Mouse (Mus musculus) hindbrain, embryonic 13.5 days (tissue): ENCODE results near the gene Serpina6. TPM values are rescaled to one million over a fixed set of nuclear protein-coding genes. Genes with fewer than 3 reads are reported as not detected.

ENCODE experiments used
- ATAC-seq: fragments of 200-750 bp; cut with Nextera tagmentation; 2 replicates; pipeline ENCODE4 v1.8.0; 2017; ENCODE audit warnings: moderate TSS enrichment; ENCODE audit not compliant: low FRiP score
- H3K27ac ChIP-seq: fragments of 300-500 bp; sonication (generic); 2 replicates; pipeline ENCODE4 v1.5.1; 2015; ENCODE audit warnings: inconsistent platforms, mild to moderate bottlenecking, moderate library complexity
- H3K27me3 ChIP-seq: fragments of 300-500 bp; sonication (generic); 2 replicates; pipeline ENCODE4 v1.6.1; 2015; ENCODE audit warnings: mild to moderate bottlenecking, inconsistent platforms
- H3K36me3 ChIP-seq: fragments of 300-500 bp; sonication (generic); 2 replicates; pipeline ENCODE4 v1.6.1; 2015; ENCODE audit warnings: mild to moderate bottlenecking, inconsistent platforms
- H3K4me1 ChIP-seq: fragments of 300-500 bp; sonication (generic); replicated peaks from 2 replicates; pipeline ENCODE4 v1.6.1; 2015; ENCODE audit warnings: inconsistent platforms
- H3K4me2 ChIP-seq: fragments of 300-500 bp; sonication (generic); 2 replicates; pipeline ENCODE4 v1.6.1; 2015; ENCODE audit warnings: inconsistent platforms, mild to moderate bottlenecking, moderate library complexity
- H3K4me3 ChIP-seq: fragments of 300-500 bp; sonication (generic); 2 replicates; pipeline ENCODE4 v1.5.1; 2015; ENCODE audit warnings: mild to moderate bottlenecking, inconsistent platforms
- H3K9ac ChIP-seq: fragments of 300-500 bp; sonication (generic); 2 replicates; pipeline ENCODE4 v1.6.1; 2015; ENCODE audit warnings: mild to moderate bottlenecking, inconsistent platforms
- H3K9me3 ChIP-seq: fragments of 300-500 bp; sonication (generic); 2 replicates; pipeline ENCODE4 v1.6.1; 2016; ENCODE audit warnings: inconsistent platforms
- WGBS: fragments of 180-500 bp; shearing (Covaris S2); methylation state at CpG from one replicate; pipeline ENCODE4 v1.1.7; 2015; 5-methylcytosine and 5-hydroxymethylcytosine counted together
- polyA plus RNA-seq: library from polyadenylated mRNA; unstranded; fragments of >200 nt; fragmentation: Nextera tagmentation; extraction: Ambion mirVana; gene quantifications from 2 replicates; pipeline ENCODE4 v1.2.1, GENCODE M21; 2015

Serpina6 gene
- polyA plus RNA-seq, 1 experiment from 2014 or later = not detected

DNA sequence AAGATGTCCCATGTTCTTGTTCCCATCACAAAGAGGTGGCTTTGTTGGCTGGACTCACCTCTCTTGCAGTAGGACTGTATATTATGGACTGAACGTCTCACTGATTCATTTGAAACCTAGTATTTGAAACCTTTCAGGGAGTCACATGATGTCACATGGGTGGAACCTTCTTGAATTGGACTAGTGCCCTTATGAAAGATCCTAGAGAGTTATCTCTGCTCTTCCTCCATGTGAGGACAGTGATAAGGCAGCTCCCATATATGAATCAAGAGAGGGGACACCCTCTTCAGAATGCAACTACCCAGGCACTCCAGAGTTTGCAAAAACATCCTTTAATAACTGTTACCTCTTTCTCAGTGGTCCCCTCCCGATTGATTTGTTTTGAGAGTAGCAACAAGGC, 10.7 kb downstream of the Serpina6 start:
- Histone ChIP-seq H3K4me3 (no peak overlapping the region), H3K36me3 (no peaks in the 10 kb centered on the region), H3K27ac (no peak overlapping the region), H3K9ac (no peak overlapping the region), H3K4me2 (no peak overlapping the region), H3K9me3 (no peaks in the 10 kb centered on the region), H3K27me3 (no peaks in the 10 kb centered on the region), H3K4me1 (no peaks in the 10 kb centered on the region)
- no peak for ATAC-seq
- WGBS = 84% methylated on average over 2 of the region's 2 CpGs

DNA sequence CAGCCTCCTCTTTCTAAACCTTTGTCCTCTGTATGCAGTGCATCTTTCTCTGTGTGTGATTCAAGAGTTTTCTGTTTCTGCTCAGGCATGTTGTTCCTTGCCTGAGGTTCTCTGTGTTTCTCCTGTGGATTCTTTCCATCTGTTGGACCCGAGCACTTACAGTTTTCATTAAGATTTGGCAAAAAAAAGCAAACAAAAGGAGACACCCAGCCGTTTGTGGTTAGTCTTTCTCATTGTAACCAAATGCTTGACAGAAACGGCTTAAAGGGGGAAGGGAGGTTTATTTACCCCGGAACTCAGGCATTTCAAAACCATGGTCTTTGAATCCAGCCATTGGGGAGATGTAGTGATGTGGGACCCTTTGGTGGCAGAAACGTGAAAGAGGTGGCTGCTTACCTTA, 12.4 kb downstream of the Serpina6 start:
- no peak overlapping the region for H3K4me3 ChIP-seq
- H3K27ac ChIP-seq = no peak overlapping the region
- no peak overlapping the region for H3K4me2 ChIP-seq
- H3K9me3 ChIP-seq = no peaks in the 10 kb centered on the region
- H3K4me1 ChIP-seq = no peaks in the 10 kb centered on the region
- WGBS = 46% methylated on average over 5 of the region's 5 CpGs
- ATAC-seq = no peak
- H3K36me3 ChIP-seq = no peaks in the 10 kb centered on the region
- H3K27me3 ChIP-seq = no peaks in the 10 kb centered on the region
- no peak overlapping the region for H3K9ac ChIP-seq

DNA sequence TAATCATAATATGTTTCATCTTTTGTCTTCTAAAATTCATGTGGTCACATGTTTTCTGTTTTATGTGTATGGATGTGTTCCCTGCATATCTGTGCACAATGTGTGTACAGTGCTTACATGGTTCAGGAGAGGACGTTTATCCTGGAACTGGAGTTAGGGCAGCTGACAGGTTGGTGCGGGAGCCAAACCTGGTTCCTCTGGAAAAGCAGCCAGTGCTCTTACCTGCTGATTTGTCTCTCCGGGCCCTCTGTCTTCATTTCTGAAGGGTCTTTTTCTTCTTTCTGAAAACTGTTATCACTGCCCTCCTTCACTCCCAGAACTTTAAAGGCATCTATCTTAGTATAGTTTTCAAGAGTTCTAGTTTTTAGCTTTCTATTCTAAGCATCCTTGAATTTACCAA, 13.2 kb downstream of the Serpina6 start:
- Histone ChIP-seq H3K4me2 (no peak overlapping the region), H3K4me3 (no peak overlapping the region), H3K9ac (no peak overlapping the region), H3K27ac (no peak overlapping the region), H3K9me3 (no peaks in the 10 kb centered on the region), H3K4me1 (no peaks in the 10 kb centered on the region), H3K36me3 (no peaks in the 10 kb centered on the region), H3K27me3 (no peaks in the 10 kb centered on the region)
- WGBS = 86% methylated on average over 3 of the region's 3 CpGs
- no peak for ATAC-seq

DNA sequence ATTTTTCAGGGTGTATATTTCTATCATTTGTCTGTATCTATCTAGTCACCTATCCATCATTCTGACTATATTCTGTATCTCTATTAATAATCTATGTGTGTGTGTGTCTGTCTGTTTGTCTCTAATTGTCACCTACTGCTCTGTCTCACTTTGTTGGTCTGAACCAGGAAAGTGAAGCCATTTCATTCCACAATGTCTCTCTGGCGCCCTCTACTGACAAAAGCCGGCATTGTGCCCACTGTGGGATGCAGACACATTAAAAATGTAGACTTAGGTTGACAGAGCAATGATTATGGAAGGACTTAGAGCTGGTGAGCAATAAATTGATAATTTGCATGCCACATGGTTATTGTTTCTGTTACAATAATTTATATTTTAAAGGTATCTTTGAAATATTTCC, 13.7 kb downstream of the Serpina6 start:
- 1% methylated on average over 2 of the region's 2 CpGs for WGBS

DNA sequence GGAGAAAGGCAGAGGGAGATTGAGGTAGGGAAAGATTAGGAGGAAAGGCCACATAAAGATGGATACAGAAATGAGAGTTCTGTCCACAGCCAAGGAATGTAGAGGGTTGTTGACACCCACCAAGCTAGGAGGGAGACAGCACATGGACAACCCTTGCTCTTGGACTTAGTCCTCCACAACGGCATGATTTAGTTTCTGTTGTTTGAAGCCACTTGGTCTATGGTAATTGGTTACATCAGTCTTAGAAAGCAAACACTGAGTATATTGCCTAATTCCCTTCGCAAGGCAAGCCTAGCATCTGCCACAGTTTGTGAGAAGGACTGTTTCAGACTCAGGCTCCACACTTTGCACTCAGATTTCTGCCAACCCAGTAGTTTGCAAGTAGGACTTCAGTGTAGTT, 21.2 kb downstream of the Serpina6 start:
- no peaks in the 10 kb centered on the region for H3K36me3 ChIP-seq
- H3K27me3 ChIP-seq = no peaks in the 10 kb centered on the region
- H3K27ac ChIP-seq = no peak overlapping the region
- H3K4me1 ChIP-seq = no peaks in the 10 kb centered on the region
- no peak overlapping the region for H3K9ac ChIP-seq
- ATAC-seq = no peak
- WGBS = 93% methylated on average over 2 of the region's 2 CpGs
- H3K4me3 ChIP-seq = no peak overlapping the region
- H3K9me3 ChIP-seq = no peaks in the 10 kb centered on the region
- no peak overlapping the region for H3K4me2 ChIP-seq

More for the DNA sequence above, 13.7 kb downstream of the Serpina6 start:
- Histone ChIP-seq H3K27me3 (no peaks in the 10 kb centered on the region), H3K4me1 (no peaks in the 10 kb centered on the region), H3K4me3 (no peak overlapping the region), H3K9ac (no peak overlapping the region), H3K4me2 (no peak overlapping the region), H3K27ac (no peak overlapping the region), H3K36me3 (no peaks in the 10 kb centered on the region), H3K9me3 (no peaks in the 10 kb centered on the region)
- no peak for ATAC-seq

DNA sequence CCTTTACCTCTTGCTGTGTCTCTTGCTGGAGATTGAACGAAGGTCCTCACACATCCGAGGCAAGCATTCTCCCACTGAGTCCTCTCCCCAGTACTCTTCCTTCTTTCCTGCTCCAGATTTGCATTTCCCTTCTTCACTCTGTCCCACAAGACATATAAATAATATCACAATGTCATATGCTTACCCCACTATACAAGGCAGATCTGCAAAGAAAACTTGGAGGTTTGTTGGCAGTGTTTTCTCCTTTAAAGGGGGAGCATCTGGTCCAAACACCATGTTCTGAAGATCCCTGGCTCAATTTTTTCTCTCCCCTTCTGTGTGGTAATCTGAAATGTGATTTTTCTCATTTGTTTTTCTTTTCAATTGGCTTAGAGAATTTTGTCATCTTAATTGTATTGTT, 22.6 kb downstream of the Serpina6 start:
- H3K27ac ChIP-seq = no peak overlapping the region
- no peak for ATAC-seq
- H3K4me2 ChIP-seq = no peak overlapping the region
- no peaks in the 10 kb centered on the region for H3K9me3 ChIP-seq
- H3K9ac ChIP-seq = no peak overlapping the region
- no peak overlapping the region for H3K4me3 ChIP-seq
- no peaks in the 10 kb centered on the region for H3K36me3 ChIP-seq
- no peaks in the 10 kb centered on the region for H3K27me3 ChIP-seq
- no peaks in the 10 kb centered on the region for H3K4me1 ChIP-seq
- WGBS = 70% methylated on average over 2 of the region's 2 CpGs

DNA sequence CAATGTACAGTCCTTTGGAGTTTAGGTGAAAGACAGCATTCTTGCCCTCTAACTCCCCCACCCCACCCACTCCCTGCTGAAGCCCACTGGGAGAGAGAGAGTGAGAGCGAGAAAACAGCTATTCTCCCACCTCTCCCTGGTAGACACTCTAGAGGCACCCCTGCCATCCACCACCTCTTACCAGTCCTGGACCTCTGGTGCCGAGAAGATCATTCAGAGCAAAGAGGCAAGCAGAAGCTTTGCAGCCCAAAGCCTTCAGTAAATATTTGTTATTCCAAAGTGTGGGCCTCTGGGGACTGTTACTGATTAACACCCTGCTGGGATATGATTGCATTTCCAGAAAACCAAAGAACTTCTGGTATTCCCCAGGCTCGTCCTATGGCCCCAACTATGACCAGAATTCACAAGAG, 25.8 kb downstream of the Serpina6 start, which contains the start of gene Serpina10:
Gene Serpina10, minus strand, starts transcription at position 242 of the 410 bp plus-strand sequence.
- H3K27ac ChIP-seq = no peak within 1 kb of the TSS
- no peaks in the 10 kb centered on the region for H3K27me3 ChIP-seq
- 78% methylated on average over 3 of the region's 3 CpGs for WGBS
- H3K4me2 ChIP-seq = no peak within 1 kb of the TSS
- H3K4me1 ChIP-seq = no peaks in the 10 kb centered on the region
- no peak within 1 kb of the TSS for H3K4me3 ChIP-seq
- H3K9me3 ChIP-seq = no peaks in the 10 kb centered on the region
- ATAC-seq = no peak
- H3K9ac ChIP-seq = no peak within 1 kb of the TSS
- H3K36me3 ChIP-seq = no peaks in the 10 kb centered on the region

DNA sequence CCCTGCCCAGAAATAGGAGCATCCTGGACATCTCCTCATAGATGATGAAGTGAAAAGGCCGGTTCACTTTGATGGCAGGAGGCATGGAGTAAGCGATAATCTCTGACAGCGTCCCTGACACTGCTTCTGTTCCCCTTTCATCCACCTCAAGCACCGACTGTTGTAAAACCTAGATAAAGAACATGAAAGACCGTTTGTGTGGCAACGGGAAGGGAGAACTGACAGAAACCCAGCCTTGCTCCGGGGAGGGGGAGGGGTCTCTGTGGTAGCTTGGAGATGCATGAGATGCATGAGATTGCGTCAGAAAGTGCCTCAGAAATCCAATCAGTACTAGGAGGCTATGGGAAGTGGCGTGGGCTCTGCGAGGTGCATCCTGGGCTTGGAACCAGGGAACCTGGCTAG, 40.2 kb downstream of the Serpina6 start:
- Histone ChIP-seq H3K27ac (no peak overlapping the region), H3K4me1 (no peaks in the 10 kb centered on the region), H3K4me2 (no peak overlapping the region), H3K27me3 (no peaks in the 10 kb centered on the region), H3K9ac (no peak overlapping the region), H3K4me3 (no peak overlapping the region), H3K36me3 (peaks cover 6% of the 10 kb centered on the region; the same call in 1 of the 2 replicates), H3K9me3 (no peaks in the 10 kb centered on the region)
- WGBS = 93% methylated on average over 10 of the region's 10 CpGs
- ATAC-seq = no peak

DNA sequence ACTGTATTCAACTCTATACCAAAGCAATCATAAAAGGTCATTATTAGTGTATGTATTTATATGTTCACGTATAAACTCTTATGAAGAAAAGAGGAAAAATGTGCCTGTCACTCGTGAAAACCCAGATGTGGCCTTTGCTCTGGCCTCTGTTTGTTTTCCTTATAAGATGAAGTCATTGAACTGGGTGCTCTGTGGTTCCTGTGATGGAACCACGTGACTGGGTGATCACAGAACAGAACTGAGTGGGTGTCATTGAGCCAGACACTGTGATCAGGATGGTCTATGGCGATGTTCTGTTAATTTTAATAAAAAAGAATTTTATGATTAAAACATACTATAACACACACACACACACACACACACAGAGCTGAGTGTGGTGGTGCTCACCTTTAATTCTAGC, 41.3 kb downstream of the Serpina6 start:
- no peak for ATAC-seq
- Histone ChIP-seq H3K4me1 (no peaks in the 10 kb centered on the region), H3K27ac (no peak overlapping the region), H3K27me3 (no peaks in the 10 kb centered on the region), H3K4me3 (no peak overlapping the region), H3K4me2 (no peak overlapping the region), H3K9me3 (no peaks in the 10 kb centered on the region), H3K9ac (no peak overlapping the region), H3K36me3 (peaks cover 9% of the 10 kb centered on the region; the same call in 1 of the 2 replicates)
- WGBS = 86% methylated on average over 4 of the region's 4 CpGs

DNA sequence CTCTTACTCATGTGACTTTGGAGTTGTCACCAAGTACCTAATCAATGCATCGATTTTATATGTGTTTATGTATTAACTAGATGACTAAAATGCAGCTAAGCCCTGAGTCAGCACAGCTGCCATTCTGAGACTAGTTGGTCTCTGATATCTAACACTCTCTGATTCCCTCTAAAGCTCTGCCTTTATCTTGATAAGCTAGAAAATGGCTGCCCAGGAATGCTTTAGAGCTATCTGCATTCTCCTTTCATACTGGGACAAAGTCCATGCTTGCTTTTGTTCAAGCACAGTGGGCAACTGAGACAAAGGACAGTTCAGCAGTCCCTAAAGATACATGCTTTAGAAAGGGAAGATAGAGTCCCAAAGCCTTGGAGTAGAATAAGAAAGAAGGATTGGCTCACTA, 41.9 kb downstream of the Serpina6 start:
- H3K4me3 ChIP-seq = no peak overlapping the region
- H3K9ac ChIP-seq = no peak overlapping the region
- ATAC-seq = no peak
- no peaks in the 10 kb centered on the region for H3K4me1 ChIP-seq
- peaks cover 13% of the 10 kb centered on the region; the same call in 1 of the 2 replicates for H3K36me3 ChIP-seq
- WGBS = 92% methylated on average over 1 of the region's 1 CpGs
- no peak overlapping the region for H3K4me2 ChIP-seq
- H3K9me3 ChIP-seq = no peaks in the 10 kb centered on the region
- no peak overlapping the region for H3K27ac ChIP-seq
- H3K27me3 ChIP-seq = no peaks in the 10 kb centered on the region

DNA sequence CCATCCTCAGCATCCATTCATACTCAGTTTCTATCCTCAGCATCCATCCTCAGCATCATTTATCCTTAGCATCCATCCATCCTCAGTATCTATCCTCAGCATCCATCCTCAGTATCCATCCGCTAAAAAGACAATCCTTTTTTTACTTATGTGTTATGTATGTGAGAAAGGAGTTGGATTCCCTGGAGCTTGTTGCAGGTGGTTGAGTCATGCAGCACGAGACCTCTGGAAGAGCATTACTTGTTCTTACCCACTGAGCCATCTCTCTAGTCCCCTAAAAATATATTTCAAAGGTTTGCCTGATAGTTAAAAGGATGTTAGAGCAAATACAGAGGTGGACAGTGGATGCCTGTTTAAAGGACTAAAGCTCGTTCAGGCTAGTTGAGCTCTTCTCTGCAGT, 55.2 kb downstream of the Serpina6 start:
- ATAC-seq = no peak
- no peak overlapping the region for H3K9ac ChIP-seq
- no peak overlapping the region for H3K27ac ChIP-seq
- no peaks in the 10 kb centered on the region for H3K4me1 ChIP-seq
- no peaks in the 10 kb centered on the region for H3K27me3 ChIP-seq
- no peaks in the 10 kb centered on the region for H3K9me3 ChIP-seq
- no peak overlapping the region for H3K4me2 ChIP-seq
- WGBS = 85% methylated on average over 3 of the region's 3 CpGs
- no peaks in the 10 kb centered on the region for H3K36me3 ChIP-seq
- H3K4me3 ChIP-seq = no peak overlapping the region

DNA sequence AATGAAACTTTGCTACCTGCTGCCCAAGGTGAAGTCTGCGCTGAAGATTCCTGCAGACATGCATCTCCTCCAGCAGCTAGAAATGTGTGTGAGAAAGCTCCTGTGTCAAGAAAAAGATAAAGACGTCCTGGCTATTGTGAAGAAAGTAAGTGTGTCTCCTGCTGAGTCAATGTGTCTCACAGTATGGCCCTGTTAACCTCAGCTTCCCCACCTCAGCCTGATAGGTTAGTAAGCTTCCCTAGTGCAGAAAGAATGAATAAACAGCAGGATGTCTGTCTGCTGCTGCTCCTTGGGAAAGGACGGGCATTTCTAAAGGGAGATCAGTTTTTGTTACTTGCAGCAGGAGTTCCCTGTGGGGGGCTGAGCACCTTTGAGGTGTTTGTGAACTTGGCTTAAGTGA, 56.6 kb downstream of the Serpina6 start:
- Histone ChIP-seq H3K27ac (no peak overlapping the region), H3K27me3 (no peaks in the 10 kb centered on the region), H3K4me1 (no peaks in the 10 kb centered on the region), H3K4me2 (no peak overlapping the region), H3K9ac (no peak overlapping the region), H3K36me3 (no peaks in the 10 kb centered on the region), H3K4me3 (no peak overlapping the region), H3K9me3 (no peaks in the 10 kb centered on the region)
- ATAC-seq = no peak
- 15% methylated on average over 3 of the region's 3 CpGs for WGBS

DNA sequence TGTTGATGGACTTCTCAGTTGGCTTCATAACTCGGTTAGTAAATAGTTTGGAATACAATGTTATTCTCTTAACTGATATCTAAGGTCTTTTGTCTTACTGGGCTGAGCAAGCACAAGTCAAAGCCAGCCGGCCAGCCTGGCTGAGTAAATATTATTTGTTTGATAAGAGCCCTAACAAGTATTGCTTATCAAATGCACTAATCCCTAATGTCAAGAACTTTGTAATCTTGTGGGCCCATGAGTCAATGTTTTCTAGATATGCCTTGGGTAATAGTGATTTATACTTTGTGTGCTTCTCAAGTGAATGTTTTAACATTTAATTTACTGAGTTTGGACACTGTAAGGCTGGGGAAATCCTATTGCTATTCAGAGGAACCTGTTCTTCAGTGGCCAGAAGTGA, 58.6 kb downstream of the Serpina6 start:
- Histone ChIP-seq H3K4me2 (no peak overlapping the region), H3K4me1 (no peaks in the 10 kb centered on the region), H3K4me3 (no peak overlapping the region), H3K9ac (no peak overlapping the region), H3K36me3 (no peaks in the 10 kb centered on the region), H3K27me3 (no peaks in the 10 kb centered on the region), H3K27ac (no peak overlapping the region), H3K9me3 (no peaks in the 10 kb centered on the region)
- no peak for ATAC-seq
- 81% methylated on average over 2 of the region's 2 CpGs for WGBS
